Mouse (Mus musculus): ENCODE results near the gene Olfr420. TPM values are rescaled to one million over a fixed set of nuclear protein-coding genes. Genes with fewer than 3 reads are reported as not detected.

Olfr420 gene
- total RNA-seq (2022): not detected

GRCm38 (mm10) chr1:174155333-174155732, at the start of gene Olfr420:
Gene Olfr420, plus strand, starts transcription at chr1:174155633.
- DNase-seq (ENCODE audit: low spot score in 2 of 2): no peak

GRCm38 (mm10) chr1:174121062-174121461, 34.4 kb upstream of the Olfr420 start, which contains the start of gene Olfr231:
Gene Olfr231, minus strand, starts transcription at chr1:174121162.
- no peak for DNase-seq (ENCODE audit: low spot score in 2 of 2)

DNA sequence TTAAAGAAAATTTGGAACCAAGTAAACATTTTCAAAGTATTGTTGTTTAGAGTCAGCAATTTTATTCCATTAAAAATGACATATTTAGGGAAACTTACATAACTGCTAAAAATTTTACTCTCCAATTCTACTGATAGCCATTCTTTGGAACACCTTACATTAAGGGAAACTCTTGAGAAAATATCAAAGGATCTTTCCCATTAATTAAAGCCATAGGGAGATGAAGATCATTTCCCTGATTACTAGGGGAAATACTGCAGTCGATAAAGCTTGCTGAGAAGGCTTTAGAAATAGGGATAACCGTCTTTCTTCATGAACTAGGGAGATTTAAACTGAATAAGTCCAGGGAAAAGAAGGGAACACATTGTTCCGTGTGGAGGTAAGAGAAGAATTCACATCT, 24.2 kb upstream of the Olfr420 start, which contains the start of gene Olfr424:
TSS of gene Olfr424 (plus strand) at position 301 of the 400 bp plus-strand sequence.
- DNase-seq (ENCODE audit: low spot score in 2 of 2): no peak

- DNase-seq (ENCODE audit: low spot score in 2 of 2): no peak
These were observed 23.4 kb upstream of the Olfr420 start for GRCm38 (mm10) chr1:174131999-174132398.

GRCm38 (mm10) chr1:174141384-174141783, 14.0 kb upstream of the Olfr420 start:
- no peak for DNase-seq (ENCODE audit: low spot score in 2 of 2)

- DNase-seq (ENCODE audit: low spot score in 2 of 2): no peak
These were observed 8.7 kb upstream of the Olfr420 start for GRCm38 (mm10) chr1:174146696-174147095.

DNA sequence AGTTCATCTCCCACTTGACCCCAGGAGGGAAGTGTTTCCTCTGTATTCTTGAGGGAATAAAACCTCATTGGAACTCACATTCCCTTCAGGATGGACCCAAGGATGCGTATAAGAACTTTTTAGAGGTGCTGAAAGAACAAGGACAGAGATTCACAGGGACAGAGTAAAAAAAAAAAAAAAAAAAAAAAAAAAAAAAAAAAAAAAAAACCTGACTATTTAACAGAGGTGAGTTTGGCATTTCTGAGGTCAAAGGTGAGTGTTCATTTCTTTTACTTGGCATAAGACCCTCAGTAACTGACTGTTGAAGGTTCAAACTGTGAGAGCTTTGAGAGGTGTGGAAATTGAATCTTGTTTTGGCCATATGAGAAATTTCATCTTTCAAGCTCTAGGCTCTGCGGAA, 6.1 kb upstream of the Olfr420 start:
- no peak for DNase-seq (ENCODE audit: low spot score in 2 of 2)

- DNase-seq (ENCODE audit: low spot score in 2 of 2): no peak
These were observed 2.2 kb downstream of the Olfr420 start for GRCm38 (mm10) chr1:174157622-174158021.

GRCm38 (mm10) chr1:174158512-174158911, 3.1 kb downstream of the Olfr420 start:
- DNase-seq (ENCODE audit: low spot score in 2 of 2): no peak

DNA sequence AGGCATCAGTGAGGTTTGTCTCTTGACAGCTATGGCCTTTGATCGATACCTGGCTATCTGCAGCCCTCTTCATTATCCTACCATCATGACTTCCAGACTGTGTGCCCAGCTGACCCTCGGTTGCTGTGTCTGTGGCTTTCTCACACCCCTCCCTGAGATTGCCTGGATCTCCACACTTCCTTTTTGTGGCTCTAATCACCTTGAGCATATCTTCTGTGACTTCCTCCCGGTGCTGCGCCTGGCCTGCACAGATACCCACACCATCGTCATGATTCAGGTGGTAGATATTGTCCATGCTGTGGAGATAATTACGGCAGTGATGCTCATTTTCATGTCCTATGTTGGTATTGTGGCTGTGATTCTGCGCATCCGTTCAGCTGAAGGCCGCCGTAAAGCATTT, 3.7 kb downstream of the Olfr420 start:
- no peak for DNase-seq (ENCODE audit: low spot score in 2 of 2)

- DNase-seq (ENCODE audit: low spot score in 2 of 2): no peak
These were observed 13.6 kb downstream of the Olfr420 start for GRCm38 (mm10) chr1:174169024-174169423.

DNA sequence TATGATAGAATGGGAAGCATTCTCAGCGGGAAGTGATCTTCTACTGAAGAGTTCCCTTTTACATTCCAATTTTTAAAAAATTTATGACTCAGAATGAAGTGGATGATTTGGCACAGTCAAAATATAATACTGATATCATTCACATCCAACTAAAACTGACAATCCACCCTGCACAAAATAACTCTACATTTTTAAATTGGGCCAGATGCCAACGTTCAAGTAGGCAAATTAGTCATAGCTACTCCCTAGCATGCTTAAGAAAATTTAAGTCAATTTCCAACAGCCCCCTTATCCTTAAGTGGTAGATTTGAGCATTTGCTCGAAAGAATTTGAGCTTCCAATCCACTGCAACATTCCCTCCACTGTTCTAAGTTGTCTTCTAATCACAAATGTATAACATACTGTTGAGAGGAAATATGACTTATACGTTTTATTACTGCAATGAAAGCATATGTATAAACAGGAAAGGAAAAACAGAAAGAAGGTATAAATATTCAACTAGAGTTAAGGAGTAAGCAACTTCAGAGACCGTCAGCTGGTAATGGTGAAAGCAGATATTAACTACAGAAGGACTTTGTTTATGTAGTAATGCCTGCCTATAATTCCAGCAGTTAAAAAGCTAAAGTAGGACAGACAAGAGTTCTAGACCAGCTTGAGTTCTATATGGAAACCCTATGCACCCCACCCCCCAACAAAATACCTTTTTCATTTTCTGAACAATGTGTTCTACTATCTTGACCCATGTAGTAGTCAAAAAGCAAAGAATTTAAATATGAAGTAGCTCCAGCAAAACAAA, 15.5 kb downstream of the Olfr420 start:
- no peak for DNase-seq (ENCODE audit: low spot score in 2 of 2)

DNA sequence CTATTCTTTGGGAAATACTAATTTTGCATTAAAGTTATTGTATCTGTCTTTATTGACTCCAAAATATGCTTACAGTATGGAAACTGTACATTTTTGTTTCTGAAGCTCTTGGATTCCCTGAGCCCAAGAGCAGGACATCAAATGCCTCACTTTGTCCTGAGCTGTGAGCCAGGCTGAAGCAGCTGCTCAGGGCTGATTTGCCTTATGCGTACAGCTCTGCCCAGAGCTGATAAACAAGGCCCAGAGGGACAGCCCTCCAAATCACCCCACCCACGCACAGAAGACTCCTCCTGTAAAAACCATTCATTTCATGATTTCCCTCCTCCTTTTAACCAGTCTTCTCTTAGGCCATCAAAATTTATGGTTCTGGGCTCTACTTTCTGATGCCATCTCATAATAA, 16.1 kb downstream of the Olfr420 start:
- no peak for DNase-seq (ENCODE audit: low spot score in 2 of 2)

DNA sequence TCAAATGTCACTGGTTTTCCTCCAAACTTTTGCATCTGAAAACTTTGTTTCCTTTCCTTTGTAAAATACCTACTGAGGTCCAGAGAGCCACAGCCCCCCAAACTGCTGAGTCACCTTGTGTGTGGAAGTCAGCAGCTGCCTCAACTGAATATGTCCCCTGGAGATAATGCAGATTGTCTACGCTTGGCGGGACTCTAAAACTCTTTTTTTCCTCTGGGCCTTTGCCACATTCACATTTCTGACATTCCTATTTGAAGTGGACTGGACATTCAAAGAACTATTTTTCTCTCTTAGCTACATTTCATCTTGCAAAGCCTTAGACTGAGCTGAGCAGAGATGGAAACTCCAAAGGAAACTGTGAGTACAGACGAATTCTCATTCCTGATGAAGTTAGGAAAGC, 17.2 kb downstream of the Olfr420 start, which contains the start of gene Spta1:
TSS of gene Spta1 (plus strand) at position 172 of the 400 bp plus-strand sequence.
- no peak for DNase-seq (ENCODE audit: low spot score in 2 of 2)

DNA sequence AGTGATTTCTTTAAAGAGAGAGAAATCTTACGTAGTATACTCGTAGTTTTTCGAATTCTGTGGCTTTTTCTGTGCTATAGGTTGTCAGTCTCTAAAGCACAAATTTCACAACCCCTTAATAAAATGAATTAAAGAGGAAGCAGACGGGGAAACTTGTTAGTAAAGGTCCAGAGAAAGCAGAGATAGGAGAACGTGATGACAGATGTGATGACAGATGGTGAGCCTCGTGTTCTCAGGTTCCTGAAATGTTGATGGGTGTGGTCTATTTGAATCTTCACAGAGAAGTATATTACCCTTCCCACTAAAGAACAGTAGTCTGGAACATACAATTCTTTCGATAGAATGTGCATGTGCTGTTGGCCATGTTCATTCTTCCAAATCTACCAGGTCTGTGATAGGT, 49.3 kb downstream of the Olfr420 start:
- no peak for DNase-seq (ENCODE audit: low spot score in 2 of 2)

Other genes with a start within 250 kb of the Olfr420 start
- under 1 TPM in 2 of 4 experiments, not detected in 2; 0.26 to 0.55 TPM for gene Ifi211, start 242.6 kb upstream of the Olfr420 start, total RNA-seq (2022)
- 1 to 10 TPM; 1.1 to 1.6 (median 1.3) TPM for gene Mndal, start 213.1 kb upstream of the Olfr420 start, total RNA-seq (2022)
- gene Ifi203, start 213.0 kb upstream of the Olfr420 start, total RNA-seq (2022): under 1 TPM; 0.65 to 0.87 (median 0.69) TPM
- not detected for gene Ifi202b, start 172.9 kb upstream of the Olfr420 start, total RNA-seq (2022)
- gene Ifi205, start 123.8 kb upstream of the Olfr420 start, total RNA-seq (2022): not detected
- not detected for gene Olfr433, start 114.9 kb upstream of the Olfr420 start, total RNA-seq (2022)
- gene Olfr432, start 106.4 kb upstream of the Olfr420 start, total RNA-seq (2022): not detected
- gene Olfr430, start 89.0 kb upstream of the Olfr420 start, total RNA-seq (2022): not detected
- not detected for gene Olfr429, start 71.3 kb upstream of the Olfr420 start, total RNA-seq (2022)
- gene Olfr427, start 58.7 kb upstream of the Olfr420 start, total RNA-seq (2022): not detected
- gene Olfr231, start 34.5 kb upstream of the Olfr420 start, total RNA-seq (2022): not detected
- gene Olfr424, start 24.1 kb upstream of the Olfr420 start, total RNA-seq (2022): not detected
- gene Spta1, start 17.1 kb downstream of the Olfr420 start, total RNA-seq (2022): under 1 TPM in 2 of 4 experiments, not detected in 2; 0.05 to 0.06 TPM
- gene Olfr419, start 96.4 kb downstream of the Olfr420 start, total RNA-seq (2022): not detected
- not detected for gene Mptx1, start 174.9 kb downstream of the Olfr420 start, total RNA-seq (2022)
- not detected for gene Olfr417, start 209.5 kb downstream of the Olfr420 start, total RNA-seq (2022)
- gene Olfr248, start 235.4 kb downstream of the Olfr420 start, total RNA-seq (2022): not detected